Mouse (Mus musculus): ENCODE data around the gene Atp6v1c2.
A peak's percentile ranks its signal among the peaks of the same experiment; 100 is the strongest.

Atp6v1c2 gene

DNA sequence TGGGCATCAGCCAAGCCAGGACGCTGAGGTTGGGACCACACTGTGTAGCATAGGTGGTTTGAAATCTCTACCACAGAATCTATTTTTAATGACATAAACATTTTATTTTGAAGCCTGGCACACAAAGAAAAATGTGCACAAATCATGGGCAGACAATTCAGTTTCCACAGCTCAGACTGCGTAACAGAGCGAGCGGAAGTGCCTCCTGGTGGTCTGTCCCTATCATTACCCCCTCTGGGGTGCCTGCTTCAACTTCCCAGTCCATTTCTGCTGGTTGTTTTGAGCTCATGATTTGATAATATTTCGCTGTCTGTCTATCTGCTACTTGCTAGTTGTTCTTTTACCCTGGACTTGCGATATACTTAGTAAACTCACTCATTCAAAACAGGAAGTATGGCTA, 73.6 kb downstream of the Atp6v1c2 start:
- no peak for DNase-seq

DNA sequence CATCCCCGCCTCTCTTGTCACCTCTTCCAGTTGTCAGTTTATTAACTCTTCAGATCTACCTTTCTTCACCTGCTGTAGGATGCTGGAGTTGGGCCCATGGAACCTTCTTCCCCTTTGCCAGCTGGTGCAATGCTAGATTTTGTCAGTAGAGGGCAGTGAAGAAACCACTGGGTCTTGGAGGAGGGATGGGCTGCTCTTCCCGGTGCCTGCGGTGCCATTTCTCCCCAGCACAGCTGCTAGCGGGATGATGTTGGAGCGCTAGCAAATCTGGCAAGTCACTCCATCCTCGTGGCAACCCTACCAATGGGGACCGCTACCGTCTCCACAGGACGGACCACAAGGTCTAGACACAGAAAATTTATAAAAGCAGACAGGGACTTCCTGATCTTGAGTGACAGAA, 76.1 kb downstream of the Atp6v1c2 start:
- DNase-seq, result peak; percentile 72

DNA sequence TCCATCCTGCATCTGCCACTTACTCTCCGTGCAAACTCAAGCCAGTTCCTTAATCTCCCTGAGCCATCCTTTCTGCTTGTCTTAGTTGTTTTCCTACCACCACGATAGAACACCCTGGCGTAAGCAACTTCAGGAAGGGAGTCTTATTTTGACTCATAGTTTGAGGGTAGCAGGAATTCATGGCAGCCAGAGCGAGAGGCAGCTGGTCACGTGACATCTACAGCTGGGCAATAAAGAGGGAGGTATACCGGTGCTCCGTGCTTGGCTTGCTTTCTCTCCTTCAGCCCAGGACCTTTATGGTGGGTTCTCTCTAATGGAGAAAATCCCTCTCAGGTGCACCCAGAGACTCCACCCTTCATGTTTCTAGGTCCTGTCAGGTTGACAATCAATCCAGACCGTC, 78.2 kb downstream of the Atp6v1c2 start:
- no peak for DNase-seq

DNA sequence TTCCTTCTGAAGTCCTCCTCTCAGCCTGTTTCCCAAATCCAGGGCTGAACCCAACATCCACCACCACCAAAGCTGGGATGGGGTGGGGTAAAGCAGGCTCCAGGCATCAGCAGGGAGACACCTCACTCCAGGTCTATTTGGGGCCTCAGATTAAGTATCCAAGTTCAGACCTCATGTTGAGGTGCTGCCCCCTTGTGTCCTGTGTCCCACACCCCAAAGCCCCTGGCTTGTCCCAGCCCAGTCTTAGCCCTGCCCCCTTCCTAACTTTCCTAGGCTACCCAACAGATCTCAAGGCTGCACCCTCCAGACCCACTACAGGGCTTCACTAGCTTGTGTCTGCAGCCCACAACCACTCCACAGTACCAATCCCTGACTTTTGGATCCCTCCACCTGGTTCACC, 87.1 kb downstream of the Atp6v1c2 start:
- no peak for DNase-seq

DNA sequence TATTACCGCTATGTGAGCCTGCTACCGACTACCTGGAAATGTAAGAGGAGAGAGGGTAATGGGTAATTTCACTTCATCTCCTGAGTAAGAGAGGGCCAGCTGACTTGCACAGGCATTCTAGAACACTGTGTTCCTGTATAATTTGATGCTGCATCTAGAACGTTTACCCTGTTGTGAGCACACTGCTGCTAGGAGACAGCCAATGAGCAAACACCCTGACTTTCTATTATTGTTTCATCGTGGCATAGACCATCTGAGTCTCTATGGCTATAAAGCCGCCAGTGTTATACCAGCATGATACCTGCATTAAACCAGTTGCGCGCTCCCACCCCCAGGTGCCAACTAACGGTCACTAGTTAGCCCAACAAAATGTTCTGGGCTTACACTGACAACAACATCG, 87.5 kb downstream of the Atp6v1c2 start:
- no peak for DNase-seq

DNA sequence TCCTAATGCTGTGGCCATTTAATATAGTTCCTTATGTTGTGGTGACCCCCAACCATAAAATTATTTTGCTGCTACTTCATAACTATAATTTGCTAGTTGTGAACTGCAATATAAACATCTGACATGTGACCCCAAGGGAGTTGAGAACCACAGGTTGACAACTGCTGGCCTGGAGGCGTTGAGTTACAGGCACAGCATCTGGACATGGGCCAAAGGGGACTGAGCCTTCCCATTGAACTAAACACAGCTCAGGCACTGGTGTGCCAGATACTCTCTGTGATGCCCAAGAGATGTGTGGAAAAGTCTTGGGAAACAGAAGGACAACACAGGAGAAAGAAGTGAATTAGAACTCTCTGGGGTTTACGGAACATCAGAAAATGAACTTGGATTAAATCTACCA, 88.1 kb downstream of the Atp6v1c2 start:
- DNase-seq, result no peak

DNA sequence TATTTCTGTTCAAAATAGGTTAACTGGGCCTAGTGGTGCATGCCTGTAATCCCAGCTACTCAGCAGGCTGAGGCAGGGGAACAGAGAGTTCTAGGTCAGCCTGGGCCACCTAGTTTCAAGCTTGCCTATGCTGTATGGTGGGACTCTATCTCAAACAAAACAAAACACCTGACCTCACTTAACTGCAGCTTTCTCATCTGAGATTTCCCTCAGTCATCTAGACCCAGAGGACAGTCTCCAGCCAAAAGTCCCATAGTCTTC, 89.8 kb downstream of the Atp6v1c2 start:
- no peak for DNase-seq

DNA sequence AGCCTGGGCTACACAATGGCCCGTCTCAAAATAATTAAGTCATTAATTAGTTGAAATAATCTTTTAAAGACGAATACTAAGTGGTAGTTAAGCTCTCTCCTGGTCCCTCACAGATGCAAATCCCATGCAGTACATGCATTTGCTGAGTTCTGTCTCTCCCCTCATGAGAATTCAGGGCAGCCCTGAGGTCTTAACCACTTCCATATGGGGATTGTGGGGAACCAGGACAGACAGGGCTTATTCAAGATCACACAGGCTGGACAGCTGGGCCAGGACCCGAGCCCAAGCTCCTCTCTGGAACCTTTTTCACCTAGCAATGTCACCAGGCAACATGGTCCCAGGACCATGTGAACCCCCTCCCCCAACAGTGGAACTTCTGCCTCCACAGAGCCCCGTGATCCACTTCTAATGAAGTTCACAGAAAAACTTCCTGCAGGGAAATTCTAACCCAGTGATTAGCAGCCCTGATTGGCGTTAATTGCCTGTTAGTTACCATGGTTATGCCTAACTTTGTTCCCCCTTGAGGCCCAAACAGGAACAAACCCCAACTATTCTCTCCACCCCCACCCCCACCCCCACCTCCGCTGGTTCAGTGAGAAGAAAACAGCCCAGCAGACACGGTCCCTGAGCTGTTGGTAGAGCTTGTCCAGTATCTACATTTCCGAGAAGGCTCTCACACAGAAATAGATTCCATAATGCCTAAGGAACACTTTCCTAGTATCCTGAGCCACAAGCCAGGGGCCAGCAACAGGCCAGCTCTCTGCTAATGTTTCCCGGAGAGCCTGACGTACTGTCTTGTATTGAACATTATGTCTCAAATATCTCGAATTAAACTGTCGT, 90.4 kb downstream of the Atp6v1c2 start:
- DNase-seq, result no peak

DNA sequence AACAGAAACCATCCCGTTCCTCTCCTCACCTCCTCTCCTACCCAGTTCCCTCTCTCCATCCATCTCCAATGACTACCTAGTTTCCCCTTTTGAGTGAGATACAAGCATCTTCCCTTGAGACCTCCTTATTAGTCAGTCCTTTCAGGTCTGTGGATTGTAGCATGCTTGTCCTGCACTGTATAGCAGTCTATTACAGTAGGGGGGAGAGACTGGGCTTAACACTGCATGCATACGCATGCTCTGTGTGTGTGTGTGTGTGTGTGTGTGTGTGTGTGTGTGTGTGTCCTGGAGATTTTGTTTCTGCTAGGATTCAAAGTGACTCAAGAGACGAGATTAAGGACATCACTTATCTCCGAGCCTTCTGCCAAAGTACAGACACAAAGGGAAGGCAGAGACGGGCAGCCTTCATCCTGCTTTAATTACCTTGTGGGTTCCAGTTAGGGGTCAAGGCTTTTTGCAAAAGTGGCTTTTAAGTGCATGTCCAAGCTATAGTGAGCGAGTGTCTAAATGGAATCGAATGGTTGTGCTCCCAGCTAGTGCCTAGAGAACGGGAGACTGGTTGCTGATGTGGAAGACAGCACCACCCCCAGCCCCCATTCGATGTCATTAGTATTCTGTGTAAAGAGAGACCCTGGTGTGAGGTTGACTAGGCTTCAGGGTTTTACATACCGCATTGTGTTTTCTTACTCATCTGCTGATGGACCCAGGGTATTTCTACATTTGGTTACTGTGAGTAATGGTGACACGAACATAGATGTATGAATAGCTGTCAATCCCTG, 93.4 kb downstream of the Atp6v1c2 start:
- no peak for DNase-seq

All from right cerebral cortex, postnatal 25 days (tissue).